Mouse (Mus musculus) E14TG2a.4 (cell line): ENCODE results near the gene Gnb2.

Source experiments
- CTCF ChIP-seq: conservative IDR thresholded peaks from 2 replicates; pipeline ENCODE4 v1.5.1; 2014; ENCODE audit warnings: low read length
- POU5F1 ChIP-seq: IDR thresholded peaks from 2 replicates; pipeline ENCODE4 v1.6.1; 2014; ENCODE audit warnings: low read length, borderline replicate concordance

GRCm38 (mm10) chr5:137518436-137518835 lies 14.9 kb downstream of the Gnb2 start, which contains the start of gene Gigyf1:
- peak; percentile 68 for TF ChIP-seq CTCF
- no peak for TF ChIP-seq POU5F1
